Mouse (Mus musculus): ENCODE data around the gene Mfsd12.
A peak's percentile ranks its signal among the peaks of the same experiment; 100 is the strongest.

Gene Mfsd12

GRCm38 (mm10) chr10:81383802-81384604, 26.7 kb downstream of the Mfsd12 start, which contains the start of the genes Dohh and Gm48551:
Gene Dohh, plus strand, starts transcription at chr10:81384428.
Gene Gm48551, plus strand, starts transcription at chr10:81384466.
- peak; percentile 99 for DNase-seq

DNA sequence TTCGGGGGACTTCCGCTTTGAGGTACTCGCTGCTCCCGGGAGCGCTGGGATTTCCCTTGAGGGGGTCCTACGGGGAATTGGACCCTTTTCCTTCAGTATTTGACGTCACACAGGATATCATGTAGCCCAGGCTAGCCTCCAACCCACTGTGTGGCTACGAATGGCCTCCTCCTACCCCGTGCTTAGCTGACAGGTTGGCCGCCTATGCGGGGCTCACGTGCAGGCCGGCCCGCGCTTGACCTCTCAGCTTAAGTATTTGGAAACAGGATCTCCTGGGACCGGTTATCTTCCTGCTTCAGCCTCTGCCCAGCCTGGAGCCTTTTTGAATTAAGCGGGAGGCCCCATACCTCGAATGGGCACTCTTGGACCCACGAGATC, 27.3 kb downstream of the Mfsd12 start:
- DNase-seq, result peak; percentile 25

DNA sequence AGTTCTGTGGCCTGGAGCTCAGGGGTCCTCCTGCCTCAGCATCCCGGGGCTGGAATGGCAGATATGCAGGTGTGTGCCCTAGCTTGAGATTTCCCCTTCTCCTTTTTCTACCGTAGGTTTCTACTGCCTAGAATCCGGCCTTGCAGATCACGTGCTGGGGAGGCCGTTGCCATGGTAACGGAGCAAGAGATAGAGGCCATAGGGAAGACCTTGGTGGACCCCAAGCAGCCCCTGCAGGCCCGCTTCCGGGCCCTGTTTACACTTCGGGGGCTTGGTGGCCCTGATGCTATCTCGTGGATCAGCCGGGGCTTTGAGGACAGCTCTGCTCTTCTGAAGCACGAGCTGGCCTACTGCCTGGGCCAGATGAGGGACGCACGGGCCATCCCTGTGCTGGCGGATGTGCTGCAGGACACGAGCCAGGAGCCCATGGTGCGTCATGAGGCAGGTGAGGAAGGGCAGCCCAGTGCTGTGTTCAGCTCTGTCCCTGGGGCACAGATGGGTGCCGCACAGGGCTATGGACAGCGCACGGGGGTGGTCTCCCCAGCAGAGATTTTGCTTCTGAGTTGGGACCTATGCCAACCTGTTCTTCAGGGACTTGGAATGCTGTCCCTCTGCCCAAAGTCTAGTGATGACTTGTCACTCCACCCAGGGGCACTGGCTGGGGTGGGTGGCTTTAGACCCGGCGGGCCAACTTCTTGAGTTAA, 28.5 kb downstream of the Mfsd12 start:
- DNase-seq, result no peak

- no peak for DNase-seq
Observed at GRCm38 (mm10) chr10:81387716-81388115, 30.4 kb downstream of the Mfsd12 start.

DNA sequence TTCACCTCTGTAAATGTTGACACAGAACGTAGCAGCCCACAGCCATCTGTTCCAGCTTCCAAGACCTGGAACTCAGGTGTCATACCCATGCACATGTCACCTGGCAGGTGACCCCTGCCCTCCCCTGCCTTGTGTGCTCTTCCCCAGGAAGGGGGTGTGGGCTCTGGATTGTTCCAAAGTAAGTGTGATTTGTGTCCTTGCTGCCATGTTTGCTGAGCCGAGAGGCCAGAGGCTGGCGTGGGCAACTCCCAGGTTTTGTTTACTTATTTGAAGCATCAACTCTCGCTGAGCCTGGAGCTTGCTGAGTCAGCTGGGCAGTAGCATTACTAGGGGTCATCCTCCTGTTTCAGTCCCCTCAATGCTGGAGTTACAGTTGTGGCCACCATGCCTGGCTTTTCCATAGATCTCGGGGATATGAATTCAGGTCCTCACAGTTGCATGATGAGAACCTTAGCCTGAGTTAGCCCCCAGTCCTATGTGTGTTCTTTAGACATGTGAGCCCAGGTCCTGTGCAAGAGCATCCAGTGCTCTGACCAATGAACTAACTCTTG, 31.3 kb downstream of the Mfsd12 start, which contains the start of gene Gm48552:
Gene Gm48552, plus strand, starts transcription at position 501 of the 551 bp plus-strand sequence.
- DNase-seq, result no peak

- peak; percentile 66 for DNase-seq
Observed at GRCm38 (mm10) chr10:81389373-81389772, 32.1 kb downstream of the Mfsd12 start.

GRCm38 (mm10) chr10:81389801-81390677, 32.7 kb downstream of the Mfsd12 start:
- DNase-seq, result peak; percentile 85

DNA sequence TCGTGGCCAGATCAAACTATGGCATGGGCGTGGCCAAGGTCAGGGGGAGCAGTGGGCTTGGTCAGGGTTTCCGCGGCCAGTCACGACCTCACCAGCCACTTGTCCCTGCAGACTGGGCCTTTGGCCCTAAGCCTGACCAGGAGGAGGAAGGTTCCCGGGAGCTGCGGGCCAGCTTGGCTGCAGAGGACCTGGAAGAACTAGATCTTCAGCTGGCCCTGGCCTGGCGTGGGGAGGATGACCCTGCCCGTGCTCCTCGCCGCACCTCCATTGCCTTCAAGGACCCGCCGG, 33.3 kb downstream of the Mfsd12 start:
- no peak for DNase-seq

DNA sequence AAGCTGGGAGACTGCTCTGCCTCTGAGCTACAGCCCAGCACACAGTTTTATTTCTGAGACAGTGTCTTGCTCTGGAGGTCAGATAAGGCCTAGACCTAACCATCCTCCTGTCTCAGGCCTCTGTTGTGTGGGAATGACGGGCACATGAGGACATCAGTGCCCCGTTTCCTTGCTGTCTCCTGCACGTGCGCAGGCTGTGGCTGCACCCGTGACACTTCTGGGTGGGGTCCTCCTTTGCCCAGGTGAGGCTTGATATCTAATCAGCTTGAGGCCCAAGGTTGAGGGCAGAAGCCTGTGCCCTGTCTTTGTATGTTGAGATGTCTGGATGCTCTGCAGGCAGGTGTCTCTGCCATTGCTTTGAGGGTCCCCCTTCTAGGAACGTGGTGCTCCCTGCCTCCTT, 35.0 kb downstream of the Mfsd12 start:
- no peak for DNase-seq

- DNase-seq, result peak; percentile 75
Observed at GRCm38 (mm10) chr10:81392781-81393185, 35.5 kb downstream of the Mfsd12 start, which contains the start of gene Smim24. Gene Smim24, plus strand, starts transcription at chr10:81393051.

DNA sequence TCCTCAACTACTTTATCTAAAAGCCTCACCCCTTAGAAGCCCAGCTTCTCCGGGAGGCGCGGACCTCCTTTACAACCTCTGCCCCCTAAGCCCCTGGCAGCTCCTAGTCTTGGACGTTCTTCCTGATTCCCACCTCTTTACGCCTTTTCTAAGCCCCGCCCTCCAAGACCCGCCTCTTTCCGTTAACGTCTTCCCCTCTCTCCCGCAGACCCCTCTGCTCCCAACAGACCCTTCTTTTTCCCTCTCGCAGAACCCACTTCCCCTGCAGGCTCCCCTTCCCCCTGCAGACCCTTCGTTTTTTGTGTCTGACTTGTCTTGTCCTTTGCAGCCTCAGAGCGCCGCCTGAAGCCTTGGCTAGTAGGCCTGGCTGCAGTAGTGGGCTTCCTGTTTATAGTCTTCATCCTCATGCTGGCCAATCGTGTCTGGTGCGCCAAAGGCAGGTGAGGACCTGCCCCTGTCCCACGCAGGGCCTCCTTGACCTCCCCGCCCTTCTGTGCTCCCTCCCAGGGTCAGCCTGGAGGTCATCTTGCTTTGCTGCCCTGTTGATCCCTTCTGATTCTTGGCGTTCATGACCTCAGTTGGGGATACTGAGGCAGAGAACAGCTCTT, 36.3 kb downstream of the Mfsd12 start:
- DNase-seq, result peak; percentile 64

DNA sequence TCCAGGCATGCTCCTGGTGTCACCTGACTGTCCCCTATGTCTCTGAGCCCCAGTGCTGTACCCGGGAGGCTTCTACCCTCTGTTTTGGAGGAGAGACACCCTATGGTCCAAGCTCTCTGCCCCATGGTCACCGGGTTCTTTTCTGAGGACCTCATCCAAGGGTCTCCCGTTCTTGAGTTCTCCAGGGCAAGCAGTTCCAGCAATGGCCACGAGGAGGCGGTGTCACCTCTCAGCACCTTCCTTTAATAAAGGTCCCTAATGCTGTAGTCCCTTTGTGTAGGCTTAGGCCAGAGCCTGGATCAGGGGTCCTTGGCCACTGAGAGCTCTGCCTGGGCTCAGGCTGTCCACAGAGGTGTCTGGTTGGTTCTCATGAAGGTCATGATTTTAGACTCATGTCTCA, 37.8 kb downstream of the Mfsd12 start:
- peak; percentile 79 for DNase-seq

- no peak for DNase-seq
Observed at GRCm38 (mm10) chr10:81395865-81396264, 38.6 kb downstream of the Mfsd12 start.

DNA sequence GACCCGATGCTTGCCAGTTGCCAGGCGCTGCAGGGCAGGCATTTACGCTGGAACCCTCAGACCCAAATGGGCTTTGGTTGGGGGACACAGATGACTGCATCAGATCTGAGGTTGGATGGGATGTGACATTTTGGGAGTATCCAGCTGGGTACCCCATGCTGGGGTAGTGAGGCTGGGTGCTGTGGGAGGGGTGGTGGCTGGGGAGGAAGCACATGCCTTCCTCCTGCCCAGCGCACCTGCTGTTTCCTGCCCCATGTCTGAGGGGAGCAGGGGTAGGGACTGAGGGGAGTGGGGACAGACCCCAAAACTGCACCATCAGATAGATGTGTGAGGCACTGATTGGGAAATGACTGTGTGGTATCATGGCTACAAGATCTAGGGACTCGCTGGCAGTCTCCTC, 39.5 kb downstream of the Mfsd12 start:
- DNase-seq, result no peak

GRCm38 (mm10) chr10:81399296-81399695, 42.0 kb downstream of the Mfsd12 start:
- DNase-seq, result no peak

DNA sequence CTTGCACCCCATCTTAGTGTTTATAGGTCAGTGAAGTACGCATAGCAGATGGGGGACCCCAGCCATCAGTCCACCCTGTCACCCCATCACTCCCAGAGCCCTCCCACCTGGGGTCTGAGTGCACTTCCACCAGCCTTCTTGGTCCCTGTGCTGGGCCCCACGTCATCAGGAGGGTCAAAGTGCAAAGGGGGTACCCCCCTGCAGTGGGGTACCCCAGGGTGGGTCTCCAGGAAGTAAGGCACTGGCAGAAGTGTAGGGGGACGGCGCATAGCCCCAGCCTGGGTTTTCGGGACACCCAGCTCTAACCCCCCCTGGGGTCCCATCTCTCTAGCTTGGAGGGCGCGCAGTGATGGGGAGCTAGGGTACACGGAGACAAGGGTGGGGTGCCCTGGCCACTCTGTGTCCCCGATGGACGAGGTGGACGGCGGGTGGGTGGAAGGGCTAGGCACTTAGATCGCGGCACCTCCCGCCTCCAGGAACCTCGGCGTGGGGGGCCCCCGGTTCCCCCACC, 42.6 kb downstream of the Mfsd12 start:
- no peak for DNase-seq

- no peak for DNase-seq
Observed at GRCm38 (mm10) chr10:81400371-81401204, 43.3 kb downstream of the Mfsd12 start.

GRCm38 (mm10) chr10:81401205-81401520, 43.9 kb downstream of the Mfsd12 start:
- no peak for DNase-seq

DNA sequence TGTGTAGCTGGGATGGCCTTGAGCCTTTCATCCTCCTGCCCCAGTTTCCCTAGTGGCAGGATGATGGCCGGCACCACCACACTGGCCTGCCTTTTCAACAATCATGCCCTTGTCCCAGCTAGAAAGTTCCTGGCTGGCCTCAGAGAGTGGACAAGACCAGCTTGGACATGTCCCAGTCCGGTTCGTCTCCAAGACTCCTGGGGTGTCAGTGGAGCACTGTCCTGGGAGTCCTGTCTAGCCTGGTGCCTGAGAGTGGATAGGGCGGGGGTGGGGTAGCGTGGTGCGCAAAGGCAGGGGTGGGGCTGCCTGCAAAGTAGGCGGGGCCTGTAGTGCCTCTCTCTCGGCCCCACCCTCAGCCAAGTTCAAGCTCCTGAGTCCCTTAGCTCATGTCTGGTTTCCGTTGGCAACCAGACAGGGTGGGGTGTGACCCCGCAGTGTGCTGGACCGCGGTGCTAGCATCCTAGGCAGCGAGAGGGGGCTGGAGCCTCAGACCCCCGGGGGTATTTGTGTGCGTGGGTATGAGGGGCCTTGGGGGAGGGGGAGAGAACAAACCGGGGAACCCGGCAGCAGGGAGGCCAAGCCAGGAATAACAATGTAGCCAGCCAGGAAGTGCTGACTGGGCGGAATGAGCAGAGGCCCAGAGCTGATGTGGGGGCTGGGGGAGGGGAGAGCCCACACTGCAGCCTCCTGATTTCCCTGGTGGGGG, 44.4 kb downstream of the Mfsd12 start:
- peak; percentile 78 for DNase-seq

DNA sequence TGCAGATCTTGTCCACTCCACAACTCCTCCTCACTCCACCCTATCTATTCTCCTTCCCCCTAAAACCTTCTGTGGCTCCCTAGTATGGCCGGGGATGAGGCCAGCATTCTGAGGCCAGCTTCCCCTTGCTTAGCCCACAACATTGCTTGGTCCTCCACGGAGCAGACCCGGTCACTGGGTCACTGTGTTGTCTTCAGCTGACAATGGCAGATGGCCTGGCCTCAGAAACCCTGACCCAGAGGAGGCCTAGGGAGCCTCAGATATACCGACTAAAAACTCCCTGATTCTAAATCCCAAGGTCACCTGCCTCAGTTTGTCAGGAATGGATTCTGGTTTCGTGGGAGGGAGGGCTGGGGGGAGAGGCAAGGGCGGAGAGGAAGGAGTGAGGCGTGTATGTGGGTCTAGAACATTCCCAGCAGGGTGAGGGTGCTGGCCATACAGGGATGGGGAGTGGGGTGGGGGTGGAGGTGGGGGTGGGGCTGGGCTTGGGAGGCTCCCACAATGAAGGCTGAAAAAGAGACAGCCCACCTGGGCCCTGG, 45.0 kb downstream of the Mfsd12 start:
- no peak for DNase-seq

DNA sequence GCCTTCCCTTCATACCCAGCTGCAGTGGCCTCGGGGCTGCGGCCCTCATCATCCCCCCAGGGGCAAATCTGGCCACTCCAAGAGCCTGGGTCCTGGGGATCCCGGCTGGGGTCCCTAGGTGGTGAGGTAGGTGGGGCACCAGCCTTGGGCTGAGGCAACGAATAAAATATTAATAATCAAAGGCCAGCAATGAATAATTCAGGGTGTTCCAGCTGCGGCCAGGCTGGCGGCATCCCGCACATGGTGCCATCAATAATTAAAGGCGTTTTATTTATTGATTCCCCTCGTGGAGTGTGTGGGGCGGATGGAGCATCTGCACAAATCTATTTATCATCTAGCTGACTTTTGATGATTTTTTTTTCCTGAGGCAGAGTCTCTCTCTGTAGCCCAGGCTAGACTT, 46.2 kb downstream of the Mfsd12 start:
- no peak for DNase-seq

Measured in kidney, adult 18-20 months (tissue).